Mouse (Mus musculus): ENCODE data around the gene Zfp281.

Zfp281 gene

DNA sequence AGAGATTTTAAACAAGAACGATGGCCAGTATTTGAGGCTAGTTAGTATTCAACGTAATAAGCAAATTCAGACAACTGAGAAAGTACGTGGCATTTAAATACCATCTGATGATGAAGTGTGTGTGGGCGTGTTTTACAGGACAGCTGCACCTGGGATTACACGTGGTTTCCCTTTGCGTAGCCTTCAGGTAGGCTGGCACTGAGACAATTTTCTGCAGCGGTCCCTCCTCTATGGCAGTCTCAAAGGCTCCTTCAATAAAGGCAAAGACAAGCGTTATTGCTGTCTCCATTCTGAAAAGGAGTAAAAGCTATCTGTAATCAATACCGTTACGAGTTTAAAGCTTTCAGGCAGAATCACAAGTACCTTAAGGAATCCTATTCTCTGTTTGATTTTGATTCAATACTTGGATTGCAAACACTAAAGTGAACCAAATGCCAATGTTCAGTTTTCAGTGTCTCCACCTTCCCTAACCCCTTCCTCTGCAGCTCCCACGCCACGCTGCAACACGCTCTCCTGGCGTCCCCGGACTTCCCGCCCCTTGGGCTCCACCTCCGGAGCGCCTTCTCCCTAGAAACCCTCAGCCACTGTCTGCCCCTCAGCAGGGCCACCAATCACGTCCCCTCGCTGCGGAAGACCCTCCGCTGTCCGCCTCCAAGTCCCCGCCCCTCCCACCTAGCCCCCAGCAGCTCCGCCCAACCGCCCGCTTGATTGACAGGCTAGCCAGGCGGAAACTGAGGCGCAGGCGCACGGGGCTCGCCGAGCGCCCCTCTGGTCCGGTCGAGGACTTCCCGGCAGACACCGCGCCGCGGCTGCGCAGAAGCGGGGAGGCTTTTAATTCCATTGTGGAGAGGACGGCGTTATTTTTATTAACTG, at the start of gene Zfp281:
TSS of gene Zfp281 (plus strand) at position 756 of the 873 bp plus-strand sequence.
- peak; percentile 93 to 94 for DNase-seq

DNA sequence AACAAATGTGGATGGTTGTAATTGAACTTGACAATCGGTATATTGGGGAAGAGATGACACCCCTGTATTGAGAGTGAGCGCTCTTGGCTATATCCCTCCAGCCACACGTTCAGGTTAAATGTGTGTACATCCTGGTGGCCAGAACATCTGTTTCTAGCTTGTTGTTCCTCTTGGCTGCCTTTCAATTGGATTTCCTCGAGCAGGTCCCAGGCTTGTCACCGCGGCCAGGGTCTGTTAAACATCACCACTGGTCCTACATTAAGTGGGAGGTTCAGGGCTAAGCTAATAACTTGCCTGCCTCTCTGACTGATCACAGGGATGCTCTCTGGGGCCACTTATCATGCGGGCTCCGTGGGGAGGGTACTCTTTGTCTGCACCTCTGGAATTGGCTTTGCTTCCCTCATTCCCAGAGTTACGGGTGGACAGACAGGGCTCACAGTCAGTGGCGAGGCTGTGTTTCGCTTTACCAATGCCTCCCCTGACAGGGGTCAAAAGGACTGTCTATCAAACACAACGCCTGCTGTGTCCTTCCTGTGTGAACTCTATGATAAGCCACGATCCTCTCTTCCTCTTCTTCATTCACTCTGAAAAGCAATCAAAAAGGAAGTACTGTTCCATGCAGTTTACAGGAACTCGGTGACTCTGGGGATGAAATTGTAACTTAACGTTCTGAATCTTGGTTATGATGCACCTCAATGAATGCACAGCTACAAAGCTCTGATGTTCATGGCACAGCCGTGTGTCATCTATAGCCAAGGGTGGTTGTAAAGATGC, 46.6 kb upstream of the Zfp281 start:
- DNase-seq = peak in 1 of 2 experiments; percentile 7

DNA sequence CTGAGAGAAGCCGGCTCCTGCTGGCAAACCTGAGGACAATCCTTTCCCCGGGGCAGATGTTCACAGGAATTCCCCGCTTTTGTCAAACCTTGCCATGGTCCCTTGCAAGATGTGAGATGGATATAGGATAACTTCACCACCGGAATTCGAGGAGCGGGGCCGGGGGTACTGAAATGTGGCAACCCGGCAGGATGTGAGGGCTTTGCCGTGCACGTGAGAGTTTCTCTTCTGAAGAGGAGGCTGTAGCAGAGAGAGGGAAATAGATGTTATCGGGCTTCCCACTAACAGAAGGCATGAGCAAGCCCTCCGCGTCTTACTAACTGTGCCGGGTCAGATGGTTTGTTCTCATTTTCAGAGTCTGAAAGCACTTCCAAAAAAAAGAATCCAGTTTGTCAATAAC, 45.3 kb upstream of the Zfp281 start:
- DNase-seq = no peak

DNA sequence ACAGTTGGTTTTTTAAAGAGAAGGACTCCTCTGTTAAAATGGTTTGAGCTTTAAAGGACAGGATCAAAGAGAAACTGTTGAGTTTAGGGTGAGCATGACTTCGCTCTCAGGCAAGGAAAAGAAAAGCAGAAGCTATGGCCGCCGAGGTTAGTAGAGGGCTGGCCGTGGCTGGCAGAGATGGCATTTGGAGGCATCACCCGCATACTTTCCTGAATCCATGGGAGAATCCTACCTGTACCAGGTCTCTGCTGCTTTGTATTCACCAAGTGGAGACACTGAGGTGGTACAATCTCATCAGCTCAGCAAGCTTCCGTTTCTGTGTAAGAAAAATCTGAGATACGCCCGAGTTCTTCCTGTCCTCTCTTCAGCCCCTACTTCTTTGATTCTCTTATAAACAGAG, 44.4 kb upstream of the Zfp281 start:
- peak in 1 of 2 experiments; percentile 7 for DNase-seq

DNA sequence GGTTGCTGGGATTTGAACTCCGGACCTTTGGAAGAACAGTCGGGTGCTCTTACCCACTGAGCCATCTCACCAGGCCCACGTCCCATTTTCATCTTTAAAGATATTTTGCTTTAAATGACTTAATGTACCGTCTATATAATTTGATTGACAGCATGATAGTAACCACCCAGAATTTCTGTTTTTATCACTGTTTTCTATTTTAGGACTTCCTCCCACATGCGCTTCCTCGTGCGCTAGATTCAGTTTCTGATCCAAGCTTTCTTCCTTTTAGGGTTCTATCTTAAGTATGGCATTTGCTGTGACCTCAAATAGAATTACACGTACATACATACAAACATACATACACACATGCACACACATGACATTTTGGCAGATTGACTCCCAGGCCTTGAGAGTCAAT, 42.9 kb upstream of the Zfp281 start:
- no peak for DNase-seq

DNA sequence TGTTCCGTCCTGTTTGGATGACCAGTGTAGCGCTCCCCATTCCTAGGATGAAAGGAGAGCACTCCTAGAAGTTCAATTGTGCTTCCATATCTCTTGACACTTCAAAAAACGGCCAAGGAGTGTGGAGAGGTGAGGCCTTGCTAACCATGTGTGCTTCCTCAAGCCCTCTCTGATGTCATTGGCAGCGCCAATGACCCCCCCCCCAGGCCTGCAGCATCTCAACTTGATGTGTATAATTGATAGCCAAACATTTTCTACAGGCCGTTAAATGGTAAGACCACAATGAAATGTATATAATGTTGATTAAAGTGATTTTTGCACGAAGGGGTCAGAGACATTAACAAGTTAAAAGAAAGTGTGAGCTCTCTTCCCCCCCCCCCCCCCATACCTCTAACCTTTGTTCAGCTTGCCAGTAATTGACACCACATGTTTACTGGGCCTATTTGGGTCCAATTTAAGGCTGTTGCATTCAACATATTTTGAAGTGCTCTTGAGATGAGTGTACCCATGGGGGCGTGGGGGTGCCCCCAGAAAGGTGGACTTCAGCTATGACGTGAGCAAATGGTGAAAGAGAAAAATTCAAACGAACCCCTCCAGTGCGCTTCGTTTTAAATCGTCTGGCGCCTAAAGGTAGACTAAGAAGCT, 36.8 kb upstream of the Zfp281 start:
- no peak for DNase-seq

DNA sequence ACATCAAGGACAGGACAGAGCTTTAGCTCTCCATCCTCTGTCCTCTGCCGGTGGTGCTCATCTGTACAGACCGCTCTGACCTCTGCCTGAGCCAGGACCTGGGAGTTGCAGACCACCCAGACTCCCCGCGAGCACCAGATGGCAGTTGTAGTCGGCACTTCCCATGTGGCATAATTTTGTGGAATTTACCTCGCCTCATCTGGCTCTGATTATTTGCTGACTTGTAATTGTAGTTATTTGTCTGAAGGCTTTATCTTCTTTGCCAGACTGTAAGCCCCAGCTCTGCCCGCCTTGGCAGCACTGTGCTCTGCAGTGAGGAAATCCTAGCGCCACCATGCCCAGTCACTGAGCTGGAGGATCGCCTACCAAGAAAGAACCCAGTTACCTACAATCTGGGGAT, 35.8 kb upstream of the Zfp281 start:
- no peak for DNase-seq

DNA sequence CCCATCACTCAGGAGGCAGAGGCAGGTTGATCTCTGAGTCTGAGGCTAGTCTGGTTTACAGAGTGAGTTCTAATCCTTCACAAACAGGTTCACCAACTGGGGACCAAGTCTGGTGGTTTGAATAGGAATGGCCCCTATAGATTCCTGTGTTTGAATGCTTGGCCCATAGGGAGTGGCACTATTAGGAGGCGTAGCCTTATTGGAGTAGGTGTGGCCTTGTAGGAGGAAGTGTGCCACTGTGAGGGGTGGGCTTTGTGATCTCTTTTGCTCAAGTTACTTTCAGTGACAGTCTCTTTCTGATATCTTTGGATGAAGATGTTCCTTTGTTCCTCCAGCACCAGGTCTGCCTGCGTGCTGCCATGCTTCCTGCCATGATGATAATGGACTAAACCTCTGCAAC, 32.0 kb upstream of the Zfp281 start:
- no peak for DNase-seq

DNA sequence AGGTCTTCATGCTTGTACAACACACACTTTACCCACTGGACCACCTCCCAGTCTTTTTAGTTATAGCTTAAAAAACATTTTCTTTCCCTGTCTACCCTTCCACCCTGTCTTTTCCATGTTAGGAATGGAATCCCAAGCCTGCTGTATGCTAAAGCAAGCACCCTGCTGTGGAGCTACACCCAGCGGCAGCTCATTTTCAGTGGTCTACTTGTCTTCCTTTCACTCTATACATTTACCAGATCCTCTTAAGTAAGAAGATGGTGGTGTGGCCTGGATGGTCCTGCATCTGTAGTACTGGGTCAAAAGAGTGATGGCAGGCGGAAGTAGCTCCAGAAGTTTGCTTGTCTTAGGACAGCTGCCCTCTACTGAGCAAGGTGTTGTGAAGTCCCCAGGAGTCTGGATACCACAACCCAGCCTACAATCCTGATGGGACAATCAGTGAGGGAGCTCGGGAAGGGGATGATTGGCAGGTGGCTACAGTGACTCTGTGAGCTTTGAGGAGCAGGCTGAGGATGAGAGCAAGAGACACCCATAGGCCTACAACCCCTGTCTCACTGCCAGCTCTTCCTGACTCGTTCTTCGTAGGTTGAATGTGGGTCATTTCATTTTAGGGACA, 30.4 kb upstream of the Zfp281 start:
- DNase-seq = no peak

DNA sequence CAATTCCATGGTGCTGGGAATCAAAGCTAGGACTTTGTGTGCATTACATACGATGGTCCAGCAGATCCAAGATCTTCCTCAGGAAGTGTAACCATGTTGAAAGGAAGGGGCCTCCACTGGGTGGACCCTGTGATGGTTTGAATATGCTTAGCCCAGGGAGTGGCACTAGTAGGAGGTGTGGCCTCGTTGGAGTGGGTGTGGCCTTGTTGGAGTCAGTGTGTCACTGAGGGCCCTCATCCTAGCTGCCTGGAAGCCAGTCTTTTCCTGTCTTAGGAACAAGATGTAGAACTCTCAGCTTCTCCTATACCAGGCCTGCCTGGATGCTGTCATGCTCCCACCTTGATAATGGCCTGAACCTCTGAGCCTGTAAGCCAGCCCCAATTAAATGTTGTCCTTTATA, 27.9 kb upstream of the Zfp281 start:
- no peak for DNase-seq

DNA sequence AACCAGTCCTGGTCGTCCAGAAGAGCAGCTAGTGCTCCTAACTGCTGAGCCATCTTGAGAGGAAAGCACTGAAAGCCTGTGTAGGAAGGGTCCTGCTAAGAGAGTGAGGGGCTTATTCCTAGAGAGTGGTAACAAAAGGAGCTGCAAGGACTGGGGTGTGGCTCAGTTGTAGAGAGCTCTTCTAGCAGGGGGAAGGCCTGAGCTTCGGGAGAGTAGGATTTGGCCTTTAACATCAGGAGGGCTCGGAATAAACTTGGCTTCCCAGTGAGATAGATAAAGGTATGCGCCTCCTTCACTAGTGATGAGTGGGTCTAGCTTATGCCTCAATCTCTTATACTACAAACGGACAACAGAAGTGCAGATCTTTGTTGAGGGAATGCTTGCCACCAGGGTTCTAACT, 26.4 kb upstream of the Zfp281 start:
- no peak for DNase-seq

DNA sequence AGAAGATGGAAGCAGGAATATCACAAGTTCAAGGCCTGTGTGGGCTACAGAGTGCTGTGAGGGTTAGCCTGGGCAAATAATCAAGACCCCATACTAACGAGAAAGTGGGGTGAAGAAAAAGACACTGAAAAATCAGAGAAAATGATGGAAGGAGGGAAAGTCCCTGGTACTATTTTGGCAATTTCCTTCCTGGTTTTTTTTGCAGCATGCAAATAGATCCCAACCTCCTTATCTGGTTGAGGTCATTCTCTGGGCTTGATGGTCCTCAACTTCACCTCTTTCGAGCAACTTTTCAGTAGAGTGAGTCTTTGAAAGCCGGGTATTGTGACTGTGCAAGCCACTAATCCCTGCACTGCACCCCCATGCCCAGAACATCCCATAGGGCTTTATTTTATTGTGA, 24.6 kb upstream of the Zfp281 start:
- no peak for DNase-seq

DNA sequence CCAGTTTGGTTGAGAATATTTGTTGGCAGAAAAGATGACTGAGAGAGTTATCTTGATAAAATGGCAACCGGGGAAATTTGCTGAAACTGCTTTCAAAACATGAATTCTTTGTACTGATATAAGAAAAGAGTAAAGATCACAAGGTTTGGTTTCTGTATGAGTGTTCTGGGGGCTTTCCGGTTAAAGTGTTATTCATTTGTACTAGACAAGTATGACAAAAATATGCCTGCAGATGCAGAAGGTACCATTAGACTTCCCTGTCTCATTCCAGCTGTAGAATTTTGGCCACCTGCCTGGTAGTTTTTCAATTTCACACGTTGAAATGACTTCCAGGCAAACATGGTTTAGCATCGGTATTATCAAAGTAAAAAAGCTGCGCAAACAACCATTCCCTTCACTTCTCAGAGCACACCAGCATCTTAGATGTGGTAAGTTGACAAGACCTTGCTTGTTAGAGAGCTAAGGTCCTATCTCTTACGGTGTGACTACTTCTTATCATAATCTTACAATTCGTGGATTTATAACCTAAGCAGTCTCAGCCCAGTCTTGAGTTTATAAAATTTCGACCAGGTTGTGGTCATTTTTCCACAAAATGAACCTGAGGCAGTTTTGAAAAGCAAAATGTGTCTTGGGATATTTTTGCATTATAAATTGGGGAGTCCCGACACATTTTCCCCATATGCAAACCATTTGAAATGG, 23.9 kb upstream of the Zfp281 start:
- no peak for DNase-seq

DNA sequence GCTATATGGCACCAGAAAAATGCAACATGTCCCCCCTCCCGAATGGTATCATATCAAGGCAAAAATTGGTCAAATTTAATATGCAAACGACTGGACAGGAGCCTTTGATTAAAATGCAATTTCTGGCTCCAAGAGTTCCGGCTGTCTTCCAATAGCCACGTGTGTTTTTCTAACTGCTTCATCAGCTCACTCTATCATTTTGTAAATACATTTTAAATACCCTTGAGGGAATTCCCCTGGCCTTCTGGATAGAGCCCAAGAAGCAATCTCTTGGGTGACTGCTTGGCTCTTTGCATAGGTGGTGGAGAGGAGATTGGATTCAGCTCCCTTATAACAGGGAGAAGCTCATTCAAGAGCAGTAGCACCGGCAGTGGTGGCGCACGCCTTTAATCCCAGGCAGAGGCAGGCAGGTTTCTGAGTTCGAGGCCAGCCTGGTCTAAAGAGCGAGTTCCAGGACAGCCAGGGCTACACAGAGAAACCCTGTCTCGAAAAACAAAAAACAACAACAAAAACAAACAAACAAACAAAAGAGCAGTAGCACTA, 23.3 kb upstream of the Zfp281 start:
- no peak for DNase-seq

DNA sequence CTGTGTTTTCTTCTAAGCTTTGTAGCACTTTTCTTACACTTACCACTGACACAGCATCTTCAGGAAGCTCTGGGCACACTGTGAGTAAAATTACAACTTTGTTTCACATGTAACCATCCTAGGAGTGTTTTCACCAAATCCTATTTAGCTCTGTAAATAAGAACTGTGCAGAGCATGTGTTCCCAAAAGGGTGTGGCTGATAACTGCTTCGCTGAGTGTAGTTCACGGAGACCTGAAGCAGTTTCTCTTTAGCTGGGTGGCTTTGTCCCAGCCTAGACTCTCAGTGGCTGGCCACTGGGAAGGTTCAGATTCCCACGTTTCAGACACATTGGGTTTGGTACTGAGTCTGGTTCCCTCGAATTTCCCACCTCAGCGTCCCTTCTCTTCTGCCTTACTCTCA, 22.4 kb upstream of the Zfp281 start:
- DNase-seq = no peak

DNA sequence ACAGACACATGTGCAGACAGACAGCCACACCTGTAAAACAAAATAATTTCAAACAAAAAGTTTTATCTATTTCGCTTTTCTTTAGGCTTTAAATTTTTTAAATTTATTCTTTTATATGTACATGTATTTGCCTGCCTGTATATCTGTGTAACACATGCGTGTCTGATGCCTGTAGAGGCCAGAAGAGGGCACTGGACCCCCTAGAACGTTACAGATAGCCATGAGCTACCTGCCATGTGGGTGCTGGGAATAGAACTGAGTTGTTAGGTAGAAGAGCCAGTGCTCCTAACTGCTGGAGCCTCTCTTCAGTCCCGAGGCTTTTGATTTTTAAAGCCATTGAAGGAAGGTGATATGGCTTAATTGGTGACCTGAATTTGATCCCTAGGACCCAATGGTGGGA, 20.5 kb upstream of the Zfp281 start:
- no peak for DNase-seq

DNA sequence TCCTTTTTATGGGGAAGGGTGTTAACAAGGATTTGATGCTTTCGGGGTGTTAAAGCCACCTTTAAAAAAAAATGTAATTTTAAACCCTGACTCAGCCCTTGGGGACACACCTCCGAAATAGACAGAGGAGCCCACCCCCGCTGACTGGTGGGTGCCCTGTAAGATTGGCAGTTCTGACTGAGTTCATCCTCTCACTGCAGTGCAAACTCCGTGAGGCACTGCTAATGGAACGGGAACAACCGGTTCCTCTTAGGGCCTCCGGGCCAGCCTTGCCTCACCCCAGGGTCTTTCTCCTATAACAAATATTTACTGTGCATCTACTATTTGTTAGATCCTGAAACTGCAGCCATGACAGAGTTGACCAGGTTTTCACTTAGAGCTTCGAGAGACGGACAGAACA, 18.9 kb upstream of the Zfp281 start:
- DNase-seq = no peak

DNA sequence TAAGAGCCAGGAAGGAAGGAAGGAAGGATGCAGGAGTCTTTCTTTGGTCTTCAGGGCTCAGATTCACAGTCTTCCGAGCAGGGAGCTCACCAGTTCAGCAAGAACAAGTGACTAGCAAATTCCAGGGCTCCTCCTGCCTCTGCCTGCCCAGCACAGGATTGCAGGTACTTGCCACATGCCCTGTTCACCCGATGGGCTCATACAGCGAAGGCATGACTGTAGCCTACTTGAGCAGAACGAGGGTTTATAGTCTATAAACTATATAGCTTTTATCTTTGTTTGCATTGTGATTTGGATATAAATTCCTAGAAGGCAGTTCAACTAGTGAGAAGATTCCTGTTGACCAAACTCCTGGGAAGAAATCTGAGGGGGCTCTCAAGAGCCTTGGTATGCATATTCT, 18.4 kb upstream of the Zfp281 start:
- DNase-seq = no peak

DNA sequence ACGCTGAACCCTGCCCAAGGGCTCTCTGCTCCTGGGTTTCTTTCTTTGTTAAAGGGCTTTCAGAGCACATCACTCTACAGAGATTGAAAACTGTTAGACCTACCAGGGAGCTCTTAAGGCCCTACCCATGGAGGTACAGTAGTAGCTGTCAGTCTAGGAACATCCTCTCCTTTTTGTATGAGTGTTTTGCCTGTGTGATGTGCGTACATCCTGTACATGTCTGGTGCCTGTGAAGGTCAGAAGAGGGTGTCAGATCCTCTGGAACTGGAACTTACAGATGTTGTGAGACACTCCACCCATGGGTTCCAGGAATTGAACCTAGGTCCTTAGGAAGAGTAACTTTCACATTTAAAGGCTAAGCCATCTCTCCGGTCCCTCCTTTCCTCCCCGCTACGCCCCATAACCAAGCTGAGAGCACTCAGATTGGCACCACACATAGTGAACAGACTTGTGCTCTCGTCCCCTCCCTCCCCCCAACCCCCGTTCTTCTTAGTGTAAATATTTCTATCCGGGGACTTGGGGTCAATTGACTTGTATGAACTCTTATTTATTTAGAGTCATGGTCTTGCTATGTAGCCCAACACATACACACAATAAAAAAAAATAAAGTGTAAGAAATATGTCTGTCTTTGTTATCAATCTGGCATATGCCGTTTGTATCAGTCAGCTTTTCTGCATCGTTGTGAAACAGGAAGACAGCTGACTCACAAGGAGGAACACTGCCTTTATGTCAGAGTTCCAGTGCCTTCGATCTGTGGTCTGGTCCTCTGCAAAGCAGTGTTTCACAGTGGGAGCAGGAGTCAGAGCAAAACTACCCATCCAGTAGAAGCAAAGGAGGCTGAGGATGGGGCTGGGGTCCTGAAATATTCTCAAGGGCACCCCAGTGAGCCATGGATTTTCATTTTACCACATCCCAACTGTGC, 16.1 kb upstream of the Zfp281 start:
- DNase-seq = no peak

DNA sequence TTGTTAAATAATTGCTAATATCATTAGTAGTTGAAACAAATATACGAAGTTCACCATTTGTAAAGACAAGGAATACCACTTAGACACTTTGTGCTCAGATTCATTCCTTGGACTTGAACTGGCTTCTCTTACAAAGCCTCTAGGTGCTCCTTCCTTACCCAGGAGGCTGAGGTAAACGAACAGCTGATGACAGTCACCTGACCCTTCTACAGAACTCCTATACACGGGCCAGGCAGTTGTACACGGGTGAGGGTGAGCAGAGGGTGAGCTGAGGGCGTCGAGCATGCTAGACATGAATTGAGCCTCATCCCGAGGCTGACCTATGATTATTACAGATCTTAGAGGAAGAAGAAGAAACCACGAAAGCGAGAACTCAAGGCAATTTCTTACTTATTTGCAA, 12.9 kb upstream of the Zfp281 start:
- DNase-seq = no peak

DNA sequence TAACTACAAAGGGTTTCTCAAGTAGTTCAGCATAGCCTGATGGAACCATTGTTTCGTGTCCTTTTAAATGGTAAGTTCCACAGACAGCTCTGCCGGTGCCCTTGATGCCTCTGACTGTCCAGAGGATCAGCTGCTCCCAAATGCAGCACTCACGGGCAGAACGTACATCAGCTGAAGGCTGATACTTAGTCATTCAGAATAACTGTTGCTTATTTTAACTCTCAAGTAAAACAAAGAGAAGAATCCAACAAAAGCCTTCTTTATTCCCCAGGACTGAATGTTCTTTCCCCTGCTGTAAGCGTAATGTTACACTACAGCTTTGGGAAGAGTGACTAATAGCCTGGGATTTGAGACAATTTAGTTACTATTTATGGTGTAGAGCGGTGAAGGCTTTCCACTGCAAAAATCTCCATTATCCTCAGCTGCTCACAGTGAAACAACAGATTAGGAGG, 11.4 kb upstream of the Zfp281 start:
- no peak for DNase-seq

All from B cell, adult 2 months (primary cell).